Mouse (Mus musculus) megakaryocyte, embryonic 14.5 days (primary cell): ENCODE measurements around the gene Wipf1.

Source experiments
- FLI1 ChIP-seq: IDR thresholded peaks from 2 replicates; pipeline ENCODE4 v1.6.1; 2012; ENCODE audit warnings: low read length, inconsistent platforms, mixed read lengths
- GATA1 ChIP-seq: IDR thresholded peaks from 3 replicates; pipeline ENCODE4 v1.6.1; 2012; ENCODE audit warnings: mixed read lengths, low read length, inconsistent platforms, borderline replicate concordance

- TF ChIP-seq GATA1 = no peak
- no peak for TF ChIP-seq FLI1
Measured at GRCm38 (mm10) chr2:73510025-73510288, 19.6 kb downstream of the Wipf1 start.
